Mouse (Mus musculus): ENCODE data around the gene Tubgcp2. TPM values are rescaled to one million over a fixed set of nuclear protein-coding genes. Genes with fewer than 3 reads are reported as not detected.

The Tubgcp2 gene
- total RNA-seq, 2 experiments from 2014 or later, result 24.0 to 35.2 TPM

DNA sequence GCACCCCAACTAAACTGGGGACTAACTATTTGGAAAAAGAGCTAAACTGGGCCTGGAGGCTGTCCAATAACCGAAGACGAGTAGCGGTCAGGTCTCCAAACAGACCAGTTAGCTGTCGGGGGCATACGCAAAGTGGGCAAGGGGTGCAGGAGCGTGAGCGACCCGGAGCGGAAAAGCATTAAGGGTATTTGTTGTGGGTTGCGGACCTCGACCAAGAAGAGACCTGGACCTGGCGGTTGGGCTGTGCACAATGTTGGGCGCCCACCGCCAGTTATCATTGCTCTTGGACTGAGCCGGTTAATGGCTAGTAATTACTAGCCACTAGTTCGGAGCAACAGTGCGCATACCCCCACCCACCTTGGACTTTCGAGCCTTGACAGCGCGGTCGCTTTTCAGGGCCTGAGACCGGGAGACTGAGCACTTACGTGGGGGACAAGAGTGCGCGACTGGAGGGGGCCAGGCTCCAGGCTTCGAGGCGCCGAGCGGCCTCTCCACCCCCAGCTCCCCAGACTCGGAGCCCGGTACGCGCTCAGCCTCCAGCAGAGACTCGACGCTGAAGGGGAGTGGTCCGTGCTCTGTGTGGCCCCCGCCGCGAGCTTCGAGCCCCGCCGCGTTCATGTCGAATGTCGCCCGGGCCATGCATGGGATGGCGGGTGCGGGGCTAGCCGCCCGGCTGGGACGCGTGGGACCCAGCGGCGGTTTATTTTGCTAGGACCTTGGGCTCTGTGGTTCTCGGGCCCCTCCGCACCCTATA, 12.1 kb upstream of the Tubgcp2 start, which contains the start of gene Msx3:
Gene Msx3, minus strand, starts transcription at position 729 of the 754 bp plus-strand sequence.
- no peak for ATAC-seq (replicated peaks; ENCODE audit: poor library complexity)

- peak; percentile 17; the same call in 1 of the 2 replicates for ATAC-seq (replicated peaks; ENCODE audit: poor library complexity)
These were observed 11.4 kb upstream of the Tubgcp2 start for GRCm38 (mm10) chr7:140047811-140048311.

DNA sequence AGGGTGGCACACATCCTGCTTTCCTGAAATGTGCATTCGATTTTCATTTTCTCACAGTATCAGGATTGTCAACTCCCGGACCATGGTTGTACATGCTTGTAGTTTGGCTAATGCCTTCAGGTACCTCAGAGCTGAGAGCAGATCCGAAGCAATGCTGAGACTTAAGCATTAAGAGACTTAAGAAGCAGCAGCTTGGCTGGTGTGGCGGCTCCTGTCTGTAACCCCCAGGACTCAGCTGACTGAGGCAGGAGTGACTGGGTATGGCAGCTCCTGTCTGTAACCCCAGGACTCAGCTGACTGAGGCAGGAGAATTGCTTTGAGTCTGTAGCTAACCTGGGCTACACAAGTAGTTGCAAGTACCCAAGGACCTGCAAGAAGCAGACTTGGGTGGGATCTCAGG, 9.1 kb upstream of the Tubgcp2 start:
- ATAC-seq (replicated peaks; ENCODE audit: poor library complexity), result no peak

GRCm38 (mm10) chr7:140042728-140043127, 6.3 kb upstream of the Tubgcp2 start:
- ATAC-seq (replicated peaks; ENCODE audit: poor library complexity), result no peak

DNA sequence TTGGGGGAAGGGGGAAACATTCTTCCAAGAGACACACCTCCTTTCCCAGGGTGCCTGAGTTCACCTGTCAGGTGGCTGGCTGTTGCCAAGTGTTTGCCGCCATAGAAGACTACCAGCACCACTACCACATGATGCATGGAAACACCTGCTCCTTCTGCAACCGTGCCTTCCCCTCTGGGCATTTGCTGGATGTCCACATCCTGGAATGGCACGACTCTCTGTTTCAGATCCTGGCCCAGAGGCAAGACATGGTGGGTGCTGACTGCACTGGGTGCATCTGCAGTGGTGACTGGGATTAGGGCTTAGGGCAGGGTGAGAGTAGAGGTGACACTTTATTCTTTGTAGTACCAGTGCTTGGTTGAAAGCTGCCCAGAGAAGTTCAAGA, 694 bp upstream of the Tubgcp2 start:
- ATAC-seq (replicated peaks; ENCODE audit: poor library complexity), result no peak

GRCm38 (mm10) chr7:140035456-140035855, 1.0 kb downstream of the Tubgcp2 start:
- ATAC-seq (replicated peaks; ENCODE audit: poor library complexity), result no peak

- no peak for ATAC-seq (replicated peaks; ENCODE audit: poor library complexity)
These were observed 3.1 kb downstream of the Tubgcp2 start for GRCm38 (mm10) chr7:140033386-140033785.

DNA sequence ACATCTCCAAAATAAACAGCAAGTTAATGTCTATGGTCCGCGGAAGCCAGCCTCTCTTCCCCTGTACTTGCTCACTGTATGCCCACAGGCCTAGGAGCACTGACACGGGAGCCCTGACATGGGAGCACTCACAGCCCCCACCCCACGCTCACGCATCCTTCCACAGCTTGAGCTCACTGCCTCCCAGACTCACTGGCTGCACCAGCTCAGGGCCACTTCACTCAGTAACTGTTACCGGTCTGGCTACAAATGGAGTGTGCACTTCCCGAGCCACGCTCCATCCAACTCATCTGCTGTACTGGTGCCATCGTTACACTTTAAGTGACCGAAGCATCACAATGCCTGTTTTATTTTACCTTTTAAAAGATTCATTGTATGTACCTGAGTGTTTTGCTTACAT, 4.1 kb downstream of the Tubgcp2 start:
- ATAC-seq (replicated peaks; ENCODE audit: poor library complexity), result no peak

DNA sequence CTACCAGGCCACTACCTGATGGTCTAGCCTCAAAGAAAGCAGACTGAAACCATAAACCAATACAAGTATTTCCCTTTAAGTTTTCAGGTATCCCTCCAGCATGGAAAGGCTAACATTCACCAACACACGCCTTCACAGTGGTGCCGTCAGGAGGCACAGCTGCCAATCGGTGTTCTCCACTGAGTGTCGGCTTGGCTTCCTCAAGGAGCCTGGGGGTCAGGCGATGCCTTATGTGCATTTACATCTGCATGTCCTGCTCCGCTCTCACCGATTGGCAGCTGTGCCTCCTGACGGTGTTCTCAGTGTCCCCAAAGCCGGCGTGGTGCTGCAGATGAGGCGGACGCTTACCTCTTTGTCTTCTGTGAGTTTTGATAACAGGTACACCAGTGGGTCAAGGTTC, 4.7 kb downstream of the Tubgcp2 start:
- no peak for ATAC-seq (replicated peaks; ENCODE audit: poor library complexity)

DNA sequence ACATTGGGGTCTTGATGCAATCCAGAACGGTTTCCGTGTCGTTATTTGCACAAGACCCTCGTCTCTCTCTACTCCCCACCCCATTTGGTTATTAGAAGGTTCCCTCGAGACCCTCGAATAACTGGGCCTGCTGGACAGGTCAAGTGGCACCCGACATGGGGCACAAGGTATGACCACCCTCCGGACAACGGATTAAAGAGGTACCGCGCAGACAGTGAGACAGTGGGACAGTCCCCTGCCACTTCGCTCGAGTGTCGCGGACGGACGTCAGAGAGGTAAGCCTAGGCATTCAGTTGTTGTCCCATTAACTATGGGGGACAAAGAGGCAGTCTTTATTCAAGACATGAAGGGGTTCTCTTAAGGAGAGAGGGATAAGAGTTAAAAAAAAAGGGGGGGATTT, 25.1 kb downstream of the Tubgcp2 start:
- no peak for ATAC-seq (replicated peaks; ENCODE audit: poor library complexity)

DNA sequence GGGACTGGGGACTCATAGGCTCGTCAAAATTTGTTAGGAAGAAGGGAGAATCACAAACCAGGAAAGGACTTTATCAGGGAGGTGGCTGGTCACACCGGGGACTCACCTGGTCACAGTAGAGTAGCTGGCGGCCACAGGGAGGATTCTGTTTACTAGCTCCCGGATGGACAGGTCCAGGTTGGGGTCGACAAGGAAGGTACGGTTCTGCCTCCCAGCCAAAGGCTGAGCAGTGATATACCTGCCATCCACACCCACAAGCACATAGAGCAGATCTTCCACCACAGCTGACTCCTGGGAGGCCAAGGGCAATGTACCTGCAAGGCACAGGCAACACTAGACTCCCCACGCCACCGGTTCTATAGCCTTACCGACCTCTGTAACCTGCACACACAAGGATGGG, 28.7 kb downstream of the Tubgcp2 start:
- no peak for ATAC-seq (replicated peaks; ENCODE audit: poor library complexity)

DNA sequence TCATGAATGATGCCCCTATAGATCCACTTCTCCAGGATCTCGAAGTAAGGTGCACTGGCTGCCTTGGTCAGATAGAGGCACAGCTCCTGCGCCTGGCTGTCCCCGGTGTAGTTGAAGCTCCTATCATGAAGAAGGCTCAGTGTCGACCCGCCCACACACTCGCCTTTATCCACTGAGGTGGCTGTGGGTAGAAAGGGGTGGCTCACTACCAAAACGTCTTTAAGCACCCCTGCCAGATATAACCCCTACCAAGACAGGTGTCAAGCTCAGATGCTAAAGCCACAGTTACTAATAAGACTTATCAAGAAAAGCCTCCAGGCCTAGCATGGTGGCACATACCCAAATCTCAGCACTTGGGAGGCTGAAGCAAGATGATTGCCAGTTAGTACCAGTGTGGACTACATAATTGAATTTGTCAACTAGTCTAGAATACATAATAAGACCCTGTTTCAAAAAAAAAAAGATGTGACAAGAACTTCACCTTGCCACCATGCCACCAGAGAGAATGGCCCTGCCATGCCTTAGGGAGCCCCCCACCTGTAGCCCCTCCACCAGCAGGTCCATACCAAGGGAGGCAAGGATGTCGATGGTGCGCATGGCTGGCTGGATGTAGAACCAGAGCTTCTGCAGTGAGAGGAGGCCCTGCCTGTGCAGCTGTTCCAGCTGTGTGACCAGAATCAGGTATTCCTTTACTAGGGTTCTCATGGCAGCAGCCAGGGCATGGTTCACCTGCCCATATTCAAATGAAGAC, 29.4 kb downstream of the Tubgcp2 start:
- ATAC-seq (replicated peaks; ENCODE audit: poor library complexity), result peak; percentile 88

DNA sequence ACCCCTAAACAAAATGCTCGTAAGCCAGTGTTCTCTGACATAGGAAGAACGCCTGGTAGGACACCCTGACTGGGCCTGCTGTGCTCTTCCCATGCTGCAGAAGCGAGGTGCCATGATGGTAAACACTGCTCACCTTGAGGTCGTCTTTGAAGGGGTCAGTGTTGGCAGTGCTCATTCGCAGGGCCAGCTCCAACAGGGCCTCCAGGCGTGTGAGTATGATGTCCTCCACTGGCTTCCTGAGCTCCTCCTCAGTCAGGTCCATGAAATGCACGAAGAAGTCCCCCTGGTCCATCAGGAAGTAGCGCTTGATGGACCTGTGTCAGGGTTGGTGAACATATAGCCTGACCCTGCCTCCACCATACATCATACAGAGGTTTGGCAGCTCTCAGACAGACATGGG, 31.8 kb downstream of the Tubgcp2 start:
- no peak for ATAC-seq (replicated peaks; ENCODE audit: poor library complexity)

- ATAC-seq (replicated peaks; ENCODE audit: poor library complexity), result no peak
These were observed 35.3 kb downstream of the Tubgcp2 start for GRCm38 (mm10) chr7:140001086-140001740.

- ATAC-seq (replicated peaks; ENCODE audit: poor library complexity), result no peak
These were observed 37.6 kb downstream of the Tubgcp2 start for GRCm38 (mm10) chr7:139998691-139999350.

DNA sequence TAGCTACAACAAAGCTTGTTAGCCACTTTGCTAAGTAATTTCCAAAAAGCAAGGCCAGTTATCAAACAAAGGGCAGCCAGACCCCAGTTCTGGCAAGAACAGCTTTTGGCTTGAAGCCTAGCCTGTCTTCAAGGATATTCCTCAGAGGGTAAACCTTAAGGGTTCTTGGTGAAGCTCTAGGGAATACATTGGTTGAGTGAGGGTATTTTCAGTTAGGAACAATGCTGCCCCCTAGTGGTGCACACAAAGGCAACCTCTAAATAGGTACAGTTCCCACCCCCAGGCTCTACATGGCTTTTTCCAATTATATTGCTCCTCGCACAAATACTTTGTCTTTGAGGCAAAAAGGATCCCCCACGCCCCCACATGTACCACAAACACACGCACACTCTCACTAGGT, 41.8 kb downstream of the Tubgcp2 start:
- ATAC-seq (replicated peaks; ENCODE audit: poor library complexity), result peak; percentile 59

- no peak for ATAC-seq (replicated peaks; ENCODE audit: poor library complexity)
These were observed 42.3 kb downstream of the Tubgcp2 start for GRCm38 (mm10) chr7:139994202-139994601.

DNA sequence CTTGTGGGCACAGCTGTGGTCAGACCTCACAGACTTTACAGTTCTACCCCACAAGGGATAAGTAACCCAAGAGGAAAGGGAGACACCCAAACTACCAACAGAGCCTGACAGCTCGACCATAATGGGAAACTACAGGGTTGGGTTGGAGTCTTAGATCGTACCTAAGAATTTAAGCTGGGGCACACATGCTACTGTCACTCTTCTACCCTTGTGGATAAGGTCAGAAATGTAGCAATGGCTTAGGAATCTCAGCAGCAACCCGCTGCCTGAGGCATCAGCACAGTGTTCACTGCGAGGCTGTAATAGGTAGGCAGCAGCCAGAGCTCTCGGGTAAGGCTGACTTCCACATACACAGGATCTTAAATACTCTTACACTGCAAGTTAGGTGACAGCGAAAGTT, 42.9 kb downstream of the Tubgcp2 start:
- no peak for ATAC-seq (replicated peaks; ENCODE audit: poor library complexity)

DNA sequence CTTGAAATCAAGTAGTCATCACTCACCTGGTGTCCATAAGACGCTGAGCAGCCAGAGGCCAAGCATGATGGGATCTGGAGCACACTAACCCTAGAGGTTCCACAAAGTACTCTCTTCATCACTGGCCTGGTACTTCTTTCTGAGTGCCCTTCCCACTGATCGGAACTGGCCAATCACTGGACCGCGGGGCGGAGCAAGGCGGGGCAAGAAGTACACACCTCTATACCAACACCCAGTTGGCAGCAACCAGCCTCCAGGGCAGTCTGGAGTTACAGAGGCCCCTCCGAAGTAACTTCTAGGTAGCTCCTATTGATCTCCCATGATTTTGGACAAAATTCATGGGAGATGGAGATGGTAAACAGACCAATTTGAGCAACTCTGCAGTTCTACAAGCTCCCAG, 44.1 kb downstream of the Tubgcp2 start, which contains the start of gene Adam8:
Gene Adam8, minus strand, starts transcription at position 157 of the 400 bp plus-strand sequence.
- peak; percentile 85 for ATAC-seq (replicated peaks; ENCODE audit: poor library complexity)

GRCm38 (mm10) chr7:139990864-139991394, 45.5 kb downstream of the Tubgcp2 start:
- 0 out of 2 replicates have a peak, but pooled peaks have one; percentile 8 for ATAC-seq (replicated peaks; ENCODE audit: poor library complexity)

- no peak for ATAC-seq (replicated peaks; ENCODE audit: poor library complexity)
These were observed 48.2 kb downstream of the Tubgcp2 start for GRCm38 (mm10) chr7:139988272-139988671.

All from megakaryocyte progenitor cell, adult 5-6 weeks (primary cell).